8 mouse cellular contexts compared by ENCODE assay signal in genomic region chr13:62129432-62130171, GRCm38 (mm10). TPM values are rescaled to one million over a fixed set of nuclear protein-coding genes. Genes with fewer than 3 reads are reported as not detected.
DNase-seq lines count a peak whose midpoint lies in the region; ATAC-seq and TF ChIP-seq lines count a peak whose summit lies in the region.
"Not testable (repeated sequence)": the region's sequence is repeated elsewhere in the genome, so short reads cannot be mapped to it uniquely, and the experiment has no call there.

Gene Zfp808, plus strand, starts transcription at chr13:62129886.

- H3K27ac ChIP-seq in forebrain, embryonic 10.5 days: peak within 1 kb of the TSS; percentile 86
- H3K27ac ChIP-seq in heart, embryonic 15.5 days: peak within 1 kb of the TSS; percentile 64
- not testable (repeated sequence) for H3K27ac ChIP-seq in liver, adult 2 months (replicated peaks; ENCODE audit: insufficient read depth, low read depth, low read length)

- H3K79me2 ChIP-seq in liver, adult 2 months (ENCODE audit: control insufficient read depth, insufficient read depth, low read length): not testable (repeated sequence)

- peak within 1 kb of the TSS; percentile 64 for H3K4me2 ChIP-seq in heart, embryonic 15.5 days

- not testable (repeated sequence) for TF ChIP-seq CTCF in liver, adult 2 months (IDR thresholded peaks at IDR 0.05; ENCODE audit: low read depth, low read length)

- peak within 1 kb of the TSS; percentile 69 for H3K9ac ChIP-seq in heart, embryonic 15.5 days
- peak within 1 kb of the TSS; percentile 79 for H3K9ac ChIP-seq in liver, adult 2 months (ENCODE audit: low read depth, low read length)

- H3K9me3 ChIP-seq in forebrain, embryonic 10.5 days; heart, embryonic 15.5 days (replicated peaks): not testable (repeated sequence)

- WGBS in forebrain, embryonic 10.5 days: 10% methylated on average over 21 of the region's 21 CpGs
- WGBS in heart, embryonic 15.5 days: 1% methylated on average over 20 of the region's 21 CpGs
- 7% methylated on average over 21 of the region's 21 CpGs for WGBS in liver, adult 2 months

- not testable (repeated sequence) for H3K27me3 ChIP-seq in forebrain, embryonic 10.5 days (ENCODE audit: poor library complexity, severe bottlenecking); heart, embryonic 15.5 days; liver, adult 2 months (ENCODE audit: control insufficient read depth, insufficient read depth, low read length)

- peak; percentile 12 for DNase-seq in c-Kit-positive CD71-negative TER-119-negative erythroid progenitor cells, embryonic 14.5 days (ENCODE audit: low read depth)
- peak; percentile 48 for DNase-seq in forebrain, embryonic 10.5 days (ENCODE audit: extremely low spot score, low spot score)
- DNase-seq in kidney, postnatal 10 days: peak; percentile 55
- DNase-seq in liver, adult 2 months (ENCODE audit: extremely low read depth, low read depth, low spot score): peak; percentile 37
- DNase-seq in monocyte, adult 2 months (ENCODE audit: low read depth in 1 of 2, low spot score in 2 of 2): peak; percentile 2 to 8
- peak; percentile 58 to 68 for DNase-seq in spleen, postnatal 4 days (ENCODE audit: low spot score in 2 of 2)

- not testable (repeated sequence) for TF ChIP-seq POLR2A in liver, adult 2 months (IDR thresholded peaks at IDR 0.05; ENCODE audit: extremely low read depth, insufficient read depth, low read length)

- peak; percentile 93 for ATAC-seq in CD4-positive, CD25-positive, alpha-beta regulatory T cell, adult 4 months
- ATAC-seq in heart, embryonic 15.5 days (replicated peaks; ENCODE audit: insufficient number of reproducible peaks, insufficient read depth, low FRiP score, low read depth): not testable (repeated sequence)

- H3K36me3 ChIP-seq in forebrain, embryonic 10.5 days (replicated peaks); heart, embryonic 15.5 days; liver, adult 2 months (ENCODE audit: control insufficient read depth, insufficient read depth, low read length): not testable (repeated sequence)

- peak within 1 kb of the TSS; percentile 62 for H3K4me3 ChIP-seq in forebrain, embryonic 10.5 days
- peak within 1 kb of the TSS; percentile 75 for H3K4me3 ChIP-seq in heart, embryonic 15.5 days
- H3K4me3 ChIP-seq in liver, adult 2 months (ENCODE audit: insufficient read depth, low read depth, low read length): peak within 1 kb of the TSS; percentile 83

- H3K4me1 ChIP-seq in forebrain, embryonic 10.5 days; heart, embryonic 15.5 days (replicated peaks); liver, adult 2 months (ENCODE audit: control insufficient read depth, insufficient read depth, low read length): not testable (repeated sequence)

RNA-seq across cellular contexts. Expression of gene Zfp808, which starts in this region (rescaled TPM):
- 1 to 10 TPM; 4.9 to 7.0 TPM for polyA plus RNA-seq in CD4-positive, CD25-positive, alpha-beta regulatory T cell, adult 4 months (2017; shearing (Covaris generic))
- 12.7 and 13.6 TPM in 2 replicates for polyA plus RNA-seq in forebrain, embryonic 10.5 days (2016; fragmentation: Nextera tagmentation; extraction: Ambion mirVana)
- polyA plus RNA-seq in heart, embryonic 15.5 days (2015; fragmentation: Nextera tagmentation; extraction: Ambion mirVana): 5.4 and 7.0 TPM in 2 replicates
- total RNA-seq in liver, adult 2 months (2014; rRNA removed): 0.40 and 0.83 TPM in 2 replicates
- polyA plus RNA-seq in liver, adult 2 months (2012; rRNA removed): 0.04 TPM in 1 of 2 replicates, not detected in the other

Comparison
In these comparisons a context has a peak if more than half of its experiments do, and no peak if none do; other contexts are left out.
1. Peak in DNase-seq, H3K4me3 ChIP-seq and H3K9ac ChIP-seq in liver, adult 2 months; RNA of the gene not detected or under 1 TPM.
2. DNase-seq: peak in every context shown above with its lines; median percentile 63 in spleen, postnatal 4 days; 55 in kidney, postnatal 10 days; 48 in forebrain, embryonic 10.5 days; 37 in liver, adult 2 months; 12 in c-Kit-positive CD71-negative TER-119-negative erythroid progenitor cells, embryonic 14.5 days; 5 in monocyte, adult 2 months.